Mouse (Mus musculus) ES-E14 (cell line): Measurements from ENCODE around the gene Nectin3.

Experiments
- CHD2 ChIP-seq: IDR thresholded peaks from 2 replicates; pipeline ENCODE4 v1.6.1; 2014; ENCODE audit warnings: mild to moderate bottlenecking, low read depth, low read length, inconsistent platforms
- HCFC1 ChIP-seq: IDR thresholded peaks from 2 replicates; pipeline ENCODE4 v1.6.1; 2012; ENCODE audit warnings: low read length, inconsistent platforms, borderline replicate concordance; ENCODE audit not compliant: insufficient read depth
- ZC3H11A ChIP-seq: IDR thresholded peaks from 2 replicates; pipeline ENCODE4 v1.6.1; 2012; ENCODE audit warnings: low read depth, mild to moderate bottlenecking, inconsistent platforms, low read length, borderline replicate concordance

DNA sequence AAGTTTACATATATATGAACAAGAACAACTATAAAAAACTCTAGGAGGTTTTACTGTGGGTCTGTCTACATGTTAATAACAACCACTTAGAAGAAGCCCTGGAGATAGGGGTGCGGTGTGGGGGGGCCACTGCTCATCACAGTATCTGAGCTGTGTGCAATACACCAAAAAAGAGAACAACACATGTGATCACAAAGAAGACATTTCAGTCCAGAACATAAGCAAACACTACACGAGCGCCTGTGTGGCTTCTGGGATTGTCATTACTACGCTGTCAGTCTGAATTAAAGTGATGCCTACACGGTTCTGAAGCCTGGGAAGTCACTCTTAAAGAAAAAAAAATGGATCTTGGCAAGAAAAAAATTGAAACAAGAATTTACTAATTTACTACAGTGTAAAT is 67.0 kb downstream of the Nectin3 start:
- no peak for TF ChIP-seq ZC3H11A
- TF ChIP-seq HCFC1 = no peak
- TF ChIP-seq CHD2 = no peak
